Mouse (Mus musculus): Measurements from ENCODE around the gene Hlx. TPM values are rescaled to one million over a fixed set of nuclear protein-coding genes. Genes with fewer than 3 reads are reported as not detected.

Hlx gene
- 10.5 and 12.8 TPM in 2 replicates for polyA plus RNA-seq (2014; fragmentation: Nextera tagmentation; extraction: Ambion mirVana)

GRCm38 (mm10) chr1:184732556-184733049, at the start of gene Hlx:
Gene Hlx (minus strand): TSS chr1:184732619.
- ATAC-seq (ENCODE audit: insufficient number of reproducible peaks, low FRiP score, low TSS enrichment, low read depth) (peak; percentile 89), DNase-seq (ENCODE audit: low spot score) (peak; percentile 87)
- peaks cover 5% of the 10 kb centered on the region; the same call in 1 of the 2 replicates for H3K4me1 ChIP-seq (ENCODE audit: control insufficient read depth, insufficient read depth, low read length)
- H3K9me3 ChIP-seq (ENCODE audit: control insufficient read depth, low read length) = no peaks in the 10 kb centered on the region
- H3K9ac ChIP-seq (ENCODE audit: low read length) = peak within 1 kb of the TSS; percentile 66
- H3K27ac ChIP-seq (replicated peaks; ENCODE audit: low read depth, low read length) = peak within 1 kb of the TSS; percentile 3; the same call in 1 of the 2 replicates
- peak within 1 kb of the TSS; percentile 58 for H3K4me3 ChIP-seq (ENCODE audit: low read depth, low read length)
- peaks cover 78% of the 10 kb centered on the region for H3K27me3 ChIP-seq (ENCODE audit: control insufficient read depth, insufficient read depth, low read length)
- H3K4me2 ChIP-seq (ENCODE audit: low read depth, severe bottlenecking) = peak within 1 kb of the TSS; percentile 95
- no peaks in the 10 kb centered on the region for H3K36me3 ChIP-seq (ENCODE audit: control insufficient read depth, insufficient read depth, low read length)
- under 1% methylated on average over 32 of the region's 32 CpGs for WGBS

GRCm38 (mm10) chr1:184782161-184782513, 49.7 kb upstream of the Hlx start:
- no peaks in the 10 kb centered on the region for H3K27me3 ChIP-seq (ENCODE audit: control insufficient read depth, insufficient read depth, low read length)
- 21% methylated on average over 14 of the region's 14 CpGs for WGBS
- ATAC-seq (ENCODE audit: insufficient number of reproducible peaks, low FRiP score, low TSS enrichment, low read depth) = no peak
- no peaks in the 10 kb centered on the region for H3K4me1 ChIP-seq (ENCODE audit: control insufficient read depth, insufficient read depth, low read length)
- DNase-seq (ENCODE audit: low spot score) = no peak
- H3K9me3 ChIP-seq (ENCODE audit: control insufficient read depth, low read length) = no peaks in the 10 kb centered on the region
- no peak overlapping the region for H3K9ac ChIP-seq (ENCODE audit: low read length)
- no peak overlapping the region for H3K4me3 ChIP-seq (ENCODE audit: low read depth, low read length)
- H3K27ac ChIP-seq (replicated peaks; ENCODE audit: low read depth, low read length) = no peak overlapping the region
- no peak overlapping the region for H3K4me2 ChIP-seq (ENCODE audit: low read depth, severe bottlenecking)
- no peaks in the 10 kb centered on the region for H3K36me3 ChIP-seq (ENCODE audit: control insufficient read depth, insufficient read depth, low read length)

GRCm38 (mm10) chr1:184781286-184782160, 49.1 kb upstream of the Hlx start:
- H3K27ac ChIP-seq (replicated peaks; ENCODE audit: low read depth, low read length) = no peak overlapping the region
- no peaks in the 10 kb centered on the region for H3K4me1 ChIP-seq (ENCODE audit: control insufficient read depth, insufficient read depth, low read length)
- WGBS = 47% methylated on average over 10 of the region's 10 CpGs
- H3K27me3 ChIP-seq (ENCODE audit: control insufficient read depth, insufficient read depth, low read length) = no peaks in the 10 kb centered on the region
- ATAC-seq (ENCODE audit: insufficient number of reproducible peaks, low FRiP score, low TSS enrichment, low read depth) = no peak
- DNase-seq (ENCODE audit: low spot score) = no peak
- H3K4me2 ChIP-seq (ENCODE audit: low read depth, severe bottlenecking) = no peak overlapping the region
- no peak overlapping the region for H3K4me3 ChIP-seq (ENCODE audit: low read depth, low read length)
- H3K36me3 ChIP-seq (ENCODE audit: control insufficient read depth, insufficient read depth, low read length) = no peaks in the 10 kb centered on the region
- no peak overlapping the region for H3K9ac ChIP-seq (ENCODE audit: low read length)
- no peaks in the 10 kb centered on the region for H3K9me3 ChIP-seq (ENCODE audit: control insufficient read depth, low read length)

GRCm38 (mm10) chr1:184778157-184778556, 45.7 kb upstream of the Hlx start:
- no peaks in the 10 kb centered on the region for H3K36me3 ChIP-seq (ENCODE audit: control insufficient read depth, insufficient read depth, low read length)
- no peak overlapping the region for H3K9ac ChIP-seq (ENCODE audit: low read length)
- no peaks in the 10 kb centered on the region for H3K4me1 ChIP-seq (ENCODE audit: control insufficient read depth, insufficient read depth, low read length)
- H3K27ac ChIP-seq (replicated peaks; ENCODE audit: low read depth, low read length) = no peak overlapping the region
- no peak for ATAC-seq (ENCODE audit: insufficient number of reproducible peaks, low FRiP score, low TSS enrichment, low read depth)
- H3K27me3 ChIP-seq (ENCODE audit: control insufficient read depth, insufficient read depth, low read length) = no peaks in the 10 kb centered on the region
- WGBS = 93% methylated on average over 6 of the region's 6 CpGs
- no peak for DNase-seq (ENCODE audit: low spot score)
- no peak overlapping the region for H3K4me2 ChIP-seq (ENCODE audit: low read depth, severe bottlenecking)
- H3K9me3 ChIP-seq (ENCODE audit: control insufficient read depth, low read length) = no peaks in the 10 kb centered on the region
- H3K4me3 ChIP-seq (ENCODE audit: low read depth, low read length) = no peak overlapping the region

GRCm38 (mm10) chr1:184777061-184777795, 44.8 kb upstream of the Hlx start:
- Histone ChIP-seq H3K9ac (ENCODE audit: low read length) (no peak overlapping the region), H3K4me1 (ENCODE audit: control insufficient read depth, insufficient read depth, low read length) (no peaks in the 10 kb centered on the region), H3K27me3 (ENCODE audit: control insufficient read depth, insufficient read depth, low read length) (no peaks in the 10 kb centered on the region), H3K4me3 (ENCODE audit: low read depth, low read length) (no peak overlapping the region), H3K27ac (replicated peaks; ENCODE audit: low read depth, low read length) (no peak overlapping the region), H3K9me3 (ENCODE audit: control insufficient read depth, low read length) (no peaks in the 10 kb centered on the region), H3K36me3 (ENCODE audit: control insufficient read depth, insufficient read depth, low read length) (no peaks in the 10 kb centered on the region), H3K4me2 (ENCODE audit: low read depth, severe bottlenecking) (no peak overlapping the region)
- WGBS = 32% methylated on average over 22 of the region's 22 CpGs
- DNase-seq (ENCODE audit: low spot score) (no peak), ATAC-seq (ENCODE audit: insufficient number of reproducible peaks, low FRiP score, low TSS enrichment, low read depth) (no peak)

- no peak overlapping the region for H3K9ac ChIP-seq (ENCODE audit: low read length)
- no peaks in the 10 kb centered on the region for H3K4me1 ChIP-seq (ENCODE audit: control insufficient read depth, insufficient read depth, low read length)
- DNase-seq (ENCODE audit: low spot score) = no peak
- no peak overlapping the region for H3K4me2 ChIP-seq (ENCODE audit: low read depth, severe bottlenecking)
- no peak overlapping the region for H3K27ac ChIP-seq (replicated peaks; ENCODE audit: low read depth, low read length)
- no peaks in the 10 kb centered on the region for H3K36me3 ChIP-seq (ENCODE audit: control insufficient read depth, insufficient read depth, low read length)
- WGBS = 62% methylated on average over 9 of the region's 9 CpGs
- H3K4me3 ChIP-seq (ENCODE audit: low read depth, low read length) = no peak overlapping the region
- ATAC-seq (ENCODE audit: insufficient number of reproducible peaks, low FRiP score, low TSS enrichment, low read depth) = no peak
- H3K27me3 ChIP-seq (ENCODE audit: control insufficient read depth, insufficient read depth, low read length) = no peaks in the 10 kb centered on the region
- H3K9me3 ChIP-seq (ENCODE audit: control insufficient read depth, low read length) = no peaks in the 10 kb centered on the region
Observed at GRCm38 (mm10) chr1:184775289-184775688, 42.9 kb upstream of the Hlx start.

- Histone ChIP-seq H3K27ac (replicated peaks; ENCODE audit: low read depth, low read length) (no peak overlapping the region), H3K27me3 (ENCODE audit: control insufficient read depth, insufficient read depth, low read length) (no peaks in the 10 kb centered on the region), H3K4me3 (ENCODE audit: low read depth, low read length) (no peak overlapping the region), H3K4me2 (ENCODE audit: low read depth, severe bottlenecking) (peak overlapping the region; percentile 30; the same call in 1 of the 2 replicates), H3K9ac (ENCODE audit: low read length) (no peak overlapping the region), H3K9me3 (ENCODE audit: control insufficient read depth, low read length) (no peaks in the 10 kb centered on the region), H3K36me3 (ENCODE audit: control insufficient read depth, insufficient read depth, low read length) (no peaks in the 10 kb centered on the region), H3K4me1 (ENCODE audit: control insufficient read depth, insufficient read depth, low read length) (no peaks in the 10 kb centered on the region)
- DNase-seq (ENCODE audit: low spot score) (no peak), ATAC-seq (ENCODE audit: insufficient number of reproducible peaks, low FRiP score, low TSS enrichment, low read depth) (no peak)
- 10% methylated on average over 9 of the region's 9 CpGs for WGBS
Observed at GRCm38 (mm10) chr1:184771891-184772249, 39.5 kb upstream of the Hlx start.

GRCm38 (mm10) chr1:184771202-184771890, 38.9 kb upstream of the Hlx start:
- H3K9me3 ChIP-seq (ENCODE audit: control insufficient read depth, low read length) = no peaks in the 10 kb centered on the region
- ATAC-seq (ENCODE audit: insufficient number of reproducible peaks, low FRiP score, low TSS enrichment, low read depth) (peak; percentile 51; the same call in 1 of the 2 replicates), DNase-seq (ENCODE audit: low spot score) (peak; percentile 93)
- no peaks in the 10 kb centered on the region for H3K36me3 ChIP-seq (ENCODE audit: control insufficient read depth, insufficient read depth, low read length)
- 23% methylated on average over 18 of the region's 18 CpGs for WGBS
- no peak overlapping the region for H3K9ac ChIP-seq (ENCODE audit: low read length)
- H3K4me3 ChIP-seq (ENCODE audit: low read depth, low read length) = no peak overlapping the region
- H3K4me1 ChIP-seq (ENCODE audit: control insufficient read depth, insufficient read depth, low read length) = no peaks in the 10 kb centered on the region
- no peaks in the 10 kb centered on the region for H3K27me3 ChIP-seq (ENCODE audit: control insufficient read depth, insufficient read depth, low read length)
- peak overlapping the region; percentile 30; the same call in 1 of the 2 replicates for H3K4me2 ChIP-seq (ENCODE audit: low read depth, severe bottlenecking)
- no peak overlapping the region for H3K27ac ChIP-seq (replicated peaks; ENCODE audit: low read depth, low read length)

Data from limb, embryonic 11.5 days (tissue).